Mouse (Mus musculus): Measurements from ENCODE around the gene Trim62.
A peak's percentile ranks its signal among the peaks of the same experiment; 100 is the strongest.

The Trim62 gene

GRCm38 (mm10) chr4:128885540-128885939, 2.2 kb downstream of the Trim62 start:
- no peak for DNase-seq (ENCODE audit: low read depth, low spot score)

- no peak for DNase-seq (ENCODE audit: low read depth, low spot score)
These were observed 3.2 kb downstream of the Trim62 start for GRCm38 (mm10) chr4:128886571-128886970.

GRCm38 (mm10) chr4:128887026-128887425, 3.6 kb downstream of the Trim62 start:
- no peak for DNase-seq (ENCODE audit: low read depth, low spot score)

GRCm38 (mm10) chr4:128887641-128888091, 4.3 kb downstream of the Trim62 start:
- no peak for DNase-seq (ENCODE audit: low read depth, low spot score)

- no peak for DNase-seq (ENCODE audit: low read depth, low spot score)
These were observed 5.1 kb downstream of the Trim62 start for GRCm38 (mm10) chr4:128888436-128888990.

- DNase-seq (ENCODE audit: low read depth, low spot score), result no peak
These were observed 6.6 kb downstream of the Trim62 start for GRCm38 (mm10) chr4:128889752-128890630.

GRCm38 (mm10) chr4:128891157-128891556, 7.8 kb downstream of the Trim62 start:
- DNase-seq (ENCODE audit: low read depth, low spot score), result no peak

GRCm38 (mm10) chr4:128891746-128892145, 8.4 kb downstream of the Trim62 start:
- no peak for DNase-seq (ENCODE audit: low read depth, low spot score)

GRCm38 (mm10) chr4:128892188-128892587, 8.8 kb downstream of the Trim62 start:
- no peak for DNase-seq (ENCODE audit: low read depth, low spot score)

GRCm38 (mm10) chr4:128894112-128894511, 10.7 kb downstream of the Trim62 start:
- DNase-seq (ENCODE audit: low read depth, low spot score), result no peak

GRCm38 (mm10) chr4:128895841-128896240, 12.5 kb downstream of the Trim62 start:
- DNase-seq (ENCODE audit: low read depth, low spot score), result no peak

- no peak for DNase-seq (ENCODE audit: low read depth, low spot score)
These were observed 13.3 kb downstream of the Trim62 start for GRCm38 (mm10) chr4:128896667-128897066.

- peak; percentile 84 for DNase-seq (ENCODE audit: low read depth, low spot score)
These were observed 14.6 kb downstream of the Trim62 start for GRCm38 (mm10) chr4:128897911-128898421.

GRCm38 (mm10) chr4:128899332-128899731, 16.0 kb downstream of the Trim62 start:
- peak; percentile 88 for DNase-seq (ENCODE audit: low read depth, low spot score)

- DNase-seq (ENCODE audit: low read depth, low spot score), result no peak
These were observed 17.1 kb downstream of the Trim62 start for GRCm38 (mm10) chr4:128900484-128900883.

GRCm38 (mm10) chr4:128902390-128902789, 19.0 kb downstream of the Trim62 start:
- DNase-seq (ENCODE audit: low read depth, low spot score), result no peak

- DNase-seq (ENCODE audit: low read depth, low spot score), result peak; percentile 73
These were observed 20.8 kb downstream of the Trim62 start for GRCm38 (mm10) chr4:128904035-128904800.

GRCm38 (mm10) chr4:128905251-128905650, 21.9 kb downstream of the Trim62 start:
- DNase-seq (ENCODE audit: low read depth, low spot score), result peak; percentile 55

GRCm38 (mm10) chr4:128906757-128907156, 23.4 kb downstream of the Trim62 start:
- DNase-seq (ENCODE audit: low read depth, low spot score), result peak; percentile 44

GRCm38 (mm10) chr4:128907238-128907968, 24.0 kb downstream of the Trim62 start:
- DNase-seq (ENCODE audit: low read depth, low spot score), result no peak

Data from mesoderm, embryonic 11.5 days (tissue).